Mouse (Mus musculus) induced T-regulatory cell, adult 2 months (primary cell): Measurements from ENCODE around the gene Cdk5.

Experiments
- DNase-seq: peaks from one replicate; pipeline ENCODE4 v3.0.0-alpha.2; 2012; ENCODE audit warnings: low read depth

Cdk5 gene

DNA sequence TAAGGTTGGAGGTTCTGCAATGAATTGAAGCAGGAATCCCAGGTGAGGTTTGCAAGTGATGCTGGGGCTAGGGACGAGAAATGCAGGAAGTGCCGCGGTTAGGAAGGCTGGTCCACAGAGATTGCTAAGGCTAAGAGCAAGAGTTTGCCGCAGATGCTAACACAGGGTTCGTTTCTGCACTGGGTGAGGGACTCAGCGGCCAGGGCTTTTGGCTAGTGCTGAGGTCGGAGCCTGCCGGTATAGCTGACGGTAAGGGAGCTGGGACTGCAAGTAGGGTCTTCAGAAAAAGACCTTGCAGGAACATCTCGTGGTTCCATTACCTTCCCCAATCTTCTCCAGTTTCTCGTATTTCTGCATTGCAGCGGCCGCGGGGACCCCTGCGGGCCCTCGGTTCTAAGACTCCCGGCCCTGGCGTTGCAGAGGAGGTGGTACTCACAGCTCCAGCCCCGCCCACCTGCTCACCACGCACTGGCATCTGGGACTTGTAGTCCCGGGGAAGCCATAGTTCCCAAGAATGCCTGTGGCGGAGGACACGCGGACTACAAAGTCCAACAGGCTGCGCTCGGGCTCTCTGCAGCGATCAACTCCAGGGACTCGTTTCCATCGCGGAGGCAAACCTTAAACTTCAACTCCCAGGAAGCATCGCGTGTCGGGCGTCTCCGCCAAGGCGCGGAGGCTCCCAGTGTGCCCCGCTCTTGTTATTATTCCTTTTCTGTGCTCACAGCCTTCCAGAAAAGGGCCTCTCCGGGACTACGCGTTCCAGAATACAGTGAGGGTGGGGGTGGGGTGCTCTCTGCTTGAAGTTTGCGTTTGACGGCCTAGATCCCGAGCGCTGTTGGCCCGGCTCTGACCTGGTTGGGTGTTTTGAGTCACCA is at the start of gene Cdk5, which contains the start of gene Slc4a2:
TSS of gene Cdk5 (minus strand) at position 402 of the 875 bp plus-strand sequence.
TSS of gene Slc4a2 (plus strand) at position 709 of the 875 bp plus-strand sequence.
- peak; percentile 98 for DNase-seq

- peak; percentile 90 for DNase-seq
Observed at GRCm38 (mm10) chr5:24470600-24470999, 47.3 kb upstream of the Cdk5 start.

GRCm38 (mm10) chr5:24466762-24467161 is 43.4 kb upstream of the Cdk5 start:
- no peak for DNase-seq

- DNase-seq, result no peak
Observed at GRCm38 (mm10) chr5:24455613-24456012, 32.3 kb upstream of the Cdk5 start.

- no peak for DNase-seq
Observed at GRCm38 (mm10) chr5:24455076-24455475, 31.7 kb upstream of the Cdk5 start.

- DNase-seq, result no peak
Observed at GRCm38 (mm10) chr5:24453985-24454303, 30.6 kb upstream of the Cdk5 start.

DNA sequence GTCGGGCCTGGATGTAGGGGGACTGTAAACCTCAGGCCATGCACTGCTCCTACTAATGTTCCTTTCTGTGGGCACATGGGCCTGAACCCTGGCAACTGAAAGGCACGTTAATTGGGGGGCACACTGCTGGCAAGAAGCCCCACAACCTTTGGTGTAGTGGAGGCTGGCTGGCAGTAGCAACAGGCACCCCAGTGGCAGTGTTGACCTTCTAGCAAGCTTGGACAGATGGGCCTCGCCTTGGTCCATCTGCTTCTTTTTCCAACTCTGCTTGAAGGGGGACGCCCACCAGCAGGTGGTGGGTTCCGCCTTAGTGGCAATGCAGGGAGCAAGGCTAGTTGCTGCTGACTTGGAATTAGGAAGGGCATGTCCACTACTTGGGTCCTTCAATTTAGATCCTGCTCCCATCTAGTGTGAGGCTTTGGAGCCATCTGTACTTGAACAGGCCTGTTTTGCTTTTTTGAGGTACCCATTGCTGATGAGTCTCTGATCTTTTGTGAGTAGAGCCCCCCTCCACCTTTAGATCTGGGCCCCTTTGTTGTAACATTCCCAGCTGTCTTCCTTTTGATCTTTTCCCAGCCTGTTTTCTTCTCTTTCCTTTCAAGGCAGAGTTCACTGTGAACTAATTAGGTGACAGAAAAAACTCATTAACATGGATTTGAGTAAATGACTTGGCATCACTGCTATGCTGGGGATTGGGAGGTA is 30.1 kb upstream of the Cdk5 start:
- DNase-seq, result no peak

- peak; percentile 54 for DNase-seq
Observed at GRCm38 (mm10) chr5:24452691-24453233, 29.4 kb upstream of the Cdk5 start.

DNA sequence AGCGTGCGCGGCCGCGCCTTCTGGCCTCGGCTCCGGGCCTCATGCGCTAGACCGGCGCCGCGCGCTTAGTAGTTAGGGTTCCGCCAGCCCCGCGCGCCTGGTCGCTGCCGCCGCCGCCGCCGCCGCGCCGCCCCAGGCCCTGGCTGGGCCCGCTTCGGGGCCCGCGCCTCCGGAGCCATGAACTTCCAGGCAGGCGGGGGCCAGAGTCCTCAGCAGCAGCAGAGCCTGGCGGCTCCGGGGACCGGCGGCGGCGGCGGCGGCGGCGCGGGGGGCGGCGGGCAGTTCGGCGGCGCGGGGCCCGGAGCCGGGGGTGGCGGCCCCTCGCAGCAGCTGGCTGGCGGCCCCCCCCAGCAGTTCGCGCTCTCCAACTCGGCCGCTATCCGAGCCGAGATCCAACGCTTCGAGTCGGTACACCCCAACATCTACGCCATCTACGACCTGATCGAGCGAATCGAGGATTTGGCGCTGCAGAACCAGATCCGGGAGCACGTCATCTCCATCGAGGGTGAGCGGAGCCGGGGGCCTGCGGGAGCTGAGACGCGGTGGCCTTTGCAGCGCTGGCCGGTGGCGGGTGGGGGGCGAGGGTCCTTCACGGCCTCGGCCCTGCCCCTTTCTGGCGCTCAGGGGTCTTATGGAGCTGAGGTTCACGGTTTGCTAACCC is 28.8 kb upstream of the Cdk5 start, which contains the start of gene Agap3:
TSS of gene Agap3 (plus strand) at position 148 of the 661 bp plus-strand sequence.
- DNase-seq, result peak; percentile 65

DNA sequence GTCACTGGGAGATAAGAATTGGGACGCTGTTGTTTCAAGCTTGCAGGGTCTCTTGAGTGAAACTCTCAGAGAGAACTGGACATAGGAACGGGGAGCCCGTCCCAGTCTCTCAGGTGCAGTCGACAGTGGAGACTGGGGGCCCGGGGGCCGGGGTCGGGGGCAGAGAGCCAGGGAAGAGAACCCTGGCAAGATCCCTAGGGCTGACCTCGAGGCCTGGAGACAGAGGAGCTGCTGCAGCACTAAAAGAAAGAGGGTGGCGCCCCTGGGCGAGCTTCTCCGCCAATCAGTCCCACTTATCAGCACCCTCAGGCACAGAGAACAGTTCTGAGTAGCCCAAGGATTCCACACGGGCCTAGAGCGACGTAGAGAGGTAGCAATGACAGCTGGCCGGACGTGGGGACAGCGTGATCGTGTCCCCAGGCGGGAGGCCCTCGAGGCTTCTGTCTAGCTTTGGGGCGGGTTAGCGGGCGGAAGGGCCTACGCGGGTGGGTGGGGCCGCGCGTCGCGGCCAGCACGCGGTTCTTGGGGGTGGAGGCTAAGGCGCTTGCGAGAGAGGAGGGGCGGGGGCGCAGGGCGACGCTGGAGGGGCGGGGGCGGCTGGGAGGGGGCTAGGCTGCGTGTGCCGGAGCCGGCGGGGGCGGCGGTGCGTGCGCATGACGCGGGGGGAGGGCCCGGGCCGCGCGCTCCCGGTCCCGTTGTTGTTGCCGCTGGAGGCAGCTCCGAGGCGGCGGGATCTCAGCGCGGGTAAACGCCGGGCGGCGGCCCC is 28.1 kb upstream of the Cdk5 start:
- peak; percentile 92 for DNase-seq

GRCm38 (mm10) chr5:24447624-24448298 is 24.4 kb upstream of the Cdk5 start, which contains the start of gene Tmub1:
Gene Tmub1, minus strand, starts transcription at chr5:24447854.
- DNase-seq, result peak; percentile 92

DNA sequence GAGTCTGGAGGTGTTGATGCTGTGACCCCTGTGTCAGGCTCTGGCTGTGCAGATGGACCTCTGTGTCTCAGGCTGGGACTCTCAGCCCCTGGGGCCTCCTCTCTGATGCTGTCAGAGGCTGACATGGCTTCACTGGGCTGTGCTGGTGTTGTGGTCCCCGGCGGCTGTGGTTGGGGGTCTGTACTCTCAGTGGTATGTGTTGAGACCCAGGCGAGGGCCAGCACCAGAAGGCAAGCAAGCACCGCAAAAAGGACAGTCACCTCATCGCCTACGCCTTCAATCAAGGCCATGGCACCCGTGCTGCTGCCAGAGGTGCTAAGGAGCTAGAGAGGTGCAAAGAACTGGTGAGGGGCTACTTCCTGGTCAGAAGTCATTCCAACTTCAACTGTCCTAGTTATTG is 23.3 kb upstream of the Cdk5 start:
- DNase-seq, result no peak

DNA sequence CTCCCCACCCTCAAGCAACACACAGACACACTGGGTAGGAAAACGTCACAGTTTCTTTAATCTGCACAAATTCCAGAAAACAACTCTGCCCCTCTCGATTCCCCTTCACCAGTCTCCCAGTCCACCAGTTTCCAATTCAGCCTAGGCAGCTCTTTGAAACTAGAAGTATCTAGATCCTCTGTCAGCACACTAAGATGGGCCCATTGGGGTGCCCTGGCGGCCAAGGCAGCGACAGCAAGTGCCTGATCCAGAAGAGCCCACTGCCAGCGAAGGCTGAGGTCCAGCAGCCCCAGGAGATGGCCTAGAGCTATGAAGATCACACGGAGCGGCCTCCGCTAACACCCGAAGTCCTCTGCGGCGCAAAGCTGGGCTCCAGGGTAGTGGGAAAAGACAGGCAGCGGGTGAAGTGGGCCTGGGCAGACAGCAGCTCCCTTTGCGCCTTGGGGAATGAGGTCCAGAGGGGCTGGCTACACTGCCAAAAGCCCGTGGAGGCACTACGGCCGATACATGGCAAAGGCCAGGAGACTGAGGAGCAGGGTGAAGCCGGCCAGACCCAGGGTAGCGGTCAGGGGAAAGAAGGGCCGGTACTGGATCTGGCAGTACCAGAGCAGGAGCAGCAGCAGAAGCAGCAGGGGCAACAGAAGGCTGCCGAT is 22.2 kb upstream of the Cdk5 start:
- DNase-seq, result no peak

DNA sequence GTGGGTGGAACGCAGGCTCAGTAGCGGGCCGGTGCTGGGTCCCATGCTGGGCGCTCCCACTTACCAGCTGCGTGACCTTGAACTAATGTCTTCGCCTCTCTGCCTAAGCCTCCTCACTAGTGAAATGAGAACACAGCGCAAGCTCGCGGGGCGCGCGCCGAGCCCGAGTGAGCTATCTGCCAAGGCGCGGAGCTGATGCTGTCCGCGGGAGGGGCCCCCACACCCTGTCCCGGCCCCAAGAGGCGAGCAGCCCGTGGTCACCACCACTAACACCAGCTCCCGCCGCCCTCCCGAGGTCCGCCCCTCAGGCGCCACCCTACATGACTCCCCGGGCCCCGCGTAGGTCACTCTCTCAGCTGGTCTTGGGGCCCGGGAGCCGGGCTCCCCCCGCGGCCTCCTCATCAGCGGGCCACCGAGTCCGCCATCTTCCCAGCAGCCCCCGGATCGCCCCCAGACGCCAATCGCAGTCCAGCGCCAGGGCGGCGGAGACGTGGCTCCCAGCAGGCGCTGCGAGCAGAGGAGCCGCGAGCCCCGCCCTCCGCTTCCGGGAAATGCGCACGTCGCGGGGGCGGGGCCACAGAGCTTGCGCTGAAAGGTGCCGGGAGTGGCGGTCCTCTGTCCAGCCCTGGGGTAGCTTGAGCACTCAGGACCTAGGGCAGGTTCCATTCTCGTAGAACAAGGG is 21.6 kb upstream of the Cdk5 start, which contains the start of gene Fastk:
TSS of gene Fastk (minus strand) at position 542 of the 682 bp plus-strand sequence.
- peak; percentile 96 for DNase-seq

DNA sequence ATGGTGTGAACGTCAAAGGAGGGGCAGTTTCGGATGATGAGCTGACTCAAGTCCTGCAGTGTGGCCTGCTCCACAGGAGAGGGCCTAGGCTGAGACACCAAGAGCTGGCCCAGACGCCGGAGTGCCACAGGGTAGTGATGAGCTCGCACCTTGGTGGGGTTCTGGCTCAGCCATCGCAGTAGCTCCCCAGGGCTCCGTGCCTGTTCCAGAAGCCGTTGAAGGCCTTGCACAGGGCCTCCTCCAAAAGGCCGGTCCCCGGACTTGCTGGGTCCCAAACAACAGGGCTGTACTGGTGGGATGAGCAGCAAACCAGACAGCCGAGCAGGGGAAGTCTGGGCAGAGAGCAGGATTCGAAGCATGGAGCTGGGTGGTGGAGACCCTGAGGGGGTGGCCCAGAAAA is 20.6 kb upstream of the Cdk5 start:
- DNase-seq, result no peak

- DNase-seq, result no peak
Observed at GRCm38 (mm10) chr5:24443204-24443603, 19.9 kb upstream of the Cdk5 start.

DNA sequence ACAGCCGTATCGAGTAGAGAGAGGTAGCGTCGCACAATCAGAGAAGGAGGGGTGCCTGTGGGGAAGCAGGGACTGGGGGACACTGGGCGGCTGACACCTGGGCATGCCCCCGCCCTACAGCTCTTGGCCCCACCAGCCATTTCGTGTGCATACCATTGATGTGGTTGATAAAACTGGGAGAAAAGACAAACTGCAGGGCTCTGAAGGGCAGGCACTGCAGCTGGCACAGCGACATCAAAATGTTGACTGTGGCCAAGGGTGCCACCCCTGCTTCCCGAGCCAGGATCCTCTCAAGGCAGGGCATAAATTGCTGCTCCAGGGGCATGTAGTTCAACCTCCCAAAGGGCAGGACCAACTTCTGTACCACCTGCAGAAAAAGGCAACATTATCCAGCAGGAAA is 18.7 kb upstream of the Cdk5 start:
- DNase-seq, result no peak

DNA sequence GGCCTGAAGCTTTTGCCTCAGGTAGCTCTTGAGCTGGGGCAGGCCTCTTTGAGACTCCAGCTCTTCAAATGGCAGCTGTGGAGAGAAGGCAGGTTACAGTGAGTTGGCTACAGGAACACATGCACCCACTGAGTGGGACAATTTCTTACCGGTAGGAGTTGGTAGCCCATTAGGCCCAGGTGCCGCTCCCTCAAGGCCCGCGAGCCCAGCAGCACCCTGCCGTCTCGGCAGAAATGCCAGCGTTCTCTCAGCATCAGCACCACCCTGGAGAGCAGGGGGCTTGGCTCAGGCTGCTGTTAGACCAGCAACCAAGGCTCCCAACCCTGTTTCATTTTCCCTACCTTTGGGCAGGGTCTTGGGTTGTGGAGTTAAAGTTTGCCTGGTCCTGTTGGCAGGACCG is 17.9 kb upstream of the Cdk5 start:
- DNase-seq, result no peak

GRCm38 (mm10) chr5:24433993-24434392 is 10.7 kb upstream of the Cdk5 start:
- DNase-seq, result no peak

DNA sequence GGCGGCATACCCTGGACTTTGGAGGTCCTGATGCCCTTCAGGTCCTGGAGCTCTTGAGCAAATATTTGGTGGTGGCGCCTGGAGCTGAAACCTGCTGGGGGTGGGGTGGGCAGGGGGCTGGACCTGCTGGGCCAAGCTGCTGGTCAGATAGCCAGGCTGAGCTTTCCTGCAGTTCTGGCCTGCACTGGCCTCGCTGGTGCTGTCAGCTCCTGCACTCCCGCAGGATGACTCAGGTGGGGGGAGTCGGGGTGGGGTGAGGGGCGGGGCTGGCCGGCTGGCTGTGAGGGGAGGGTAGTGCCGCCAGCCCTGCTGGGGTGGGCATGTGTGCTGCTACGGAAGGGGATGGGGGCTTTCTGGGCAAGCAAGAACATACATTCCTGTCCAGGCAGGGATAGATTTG is 5.3 kb upstream of the Cdk5 start:
- DNase-seq, result no peak
